Mouse (Mus musculus): ENCODE results near the gene Vmn1r232. TPM values are rescaled to one million over a fixed set of nuclear protein-coding genes. Genes with fewer than 3 reads are reported as not detected.

Gene Vmn1r232
- total RNA-seq (2023), result not detected

DNA sequence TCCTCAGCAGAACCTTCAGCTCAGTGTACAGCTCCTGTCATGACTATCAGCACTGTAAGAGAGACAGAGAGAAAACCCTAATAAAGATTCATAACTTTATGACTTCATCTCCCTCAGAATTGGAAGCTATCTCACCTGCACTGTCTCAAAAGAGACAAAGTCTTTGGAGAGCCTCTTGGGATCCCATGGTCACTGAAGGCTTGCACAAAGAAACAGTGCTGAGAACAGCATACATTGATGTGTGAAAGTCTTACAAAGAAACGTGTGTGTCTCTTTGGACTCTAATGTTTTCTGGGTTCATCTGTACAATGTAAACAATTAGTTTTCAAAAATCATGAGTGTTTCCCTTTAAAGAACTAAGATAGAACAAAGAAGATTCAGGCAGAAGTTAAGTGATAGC, at the start of gene Vmn1r232:
Vmn1r232 (minus strand) TSS at position 101 of the 400 bp plus-strand sequence.

DNA sequence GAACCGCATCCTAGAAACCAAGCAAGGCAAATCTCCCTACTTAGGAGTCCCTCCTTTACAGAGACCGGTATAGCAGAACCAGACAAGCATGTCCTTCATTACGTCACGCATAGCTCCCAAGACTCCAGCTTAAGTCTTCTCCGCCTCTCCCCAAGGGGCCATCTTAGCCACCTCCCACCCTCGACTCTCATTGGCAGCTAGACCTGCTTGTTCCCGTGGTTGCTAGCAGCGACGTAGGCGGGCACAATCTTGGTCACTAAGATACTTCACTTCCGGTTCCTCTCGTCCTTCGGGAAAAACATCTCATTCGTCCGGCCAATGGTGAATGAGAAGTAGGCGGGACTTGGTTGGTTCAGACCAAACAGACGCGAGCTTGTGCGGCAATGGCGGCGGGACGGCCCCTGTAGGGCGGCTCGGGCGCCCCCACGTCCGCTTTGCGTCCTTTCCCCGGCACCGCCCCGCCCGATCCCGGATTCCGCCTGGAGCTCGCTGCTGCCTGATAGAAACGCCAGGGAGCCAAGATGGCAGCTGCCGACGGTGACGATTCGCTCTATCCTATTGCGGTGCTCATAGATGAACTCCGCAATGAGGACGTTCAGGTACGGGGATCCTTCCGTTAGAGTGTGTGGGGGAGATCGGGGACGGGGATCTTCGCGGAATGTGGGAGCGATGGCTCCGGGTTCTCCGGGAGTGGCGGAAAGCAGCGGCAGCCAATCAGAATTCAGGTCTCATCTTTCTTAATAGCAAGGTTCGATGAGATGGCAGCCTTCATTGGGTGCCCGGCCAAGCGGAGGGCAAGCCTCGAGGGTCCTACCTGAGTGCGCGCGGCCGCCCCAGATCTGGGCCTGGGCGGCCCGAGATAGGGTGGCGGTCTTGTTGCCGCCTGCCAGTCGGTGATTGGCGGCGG, 25.7 kb upstream of the Vmn1r232 start, which contains the start of gene Ppp2r1a:
Ppp2r1a (plus strand) TSS at position 327 of the 907 bp plus-strand sequence.

DNA sequence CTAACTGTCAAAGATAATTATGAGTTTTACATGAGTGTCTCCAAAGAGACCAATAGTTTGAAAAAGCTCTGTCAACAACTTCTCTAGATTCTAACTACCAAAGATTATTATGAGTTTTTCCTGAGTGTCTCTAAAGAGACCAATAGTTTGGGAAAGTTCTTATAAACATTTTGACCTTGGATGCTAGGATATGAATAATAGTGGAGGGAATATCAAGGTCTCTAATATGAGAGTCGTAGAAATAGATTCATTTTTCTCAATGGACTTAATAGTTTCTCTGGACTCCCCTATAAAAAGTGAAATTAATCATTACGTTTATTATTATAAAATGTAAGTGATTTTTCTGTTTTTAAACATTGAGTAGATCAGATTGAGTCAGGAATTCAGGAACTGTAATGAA, 14.5 kb downstream of the Vmn1r232 start, which contains the start of gene Vmn1r231:
Vmn1r231 (minus strand) TSS at position 101 of the 400 bp plus-strand sequence.

Other genes with a start within 250 kb of the Vmn1r232 start
- gene Vmn1r226, start 236.9 kb downstream of the Vmn1r232 start, total RNA-seq (2023), result not detected
- gene Vmn1r227, start 189.9 kb downstream of the Vmn1r232 start, total RNA-seq (2023), result not detected
- not detected for gene Vmn1r228, start 133.6 kb downstream of the Vmn1r232 start, total RNA-seq (2023)
- under 1 TPM in 1 of 2 experiments, not detected in 1; 0.04 TPM for gene Vmn1r229, start 108.2 kb downstream of the Vmn1r232 start, total RNA-seq (2023)
- gene Vmn1r230, start 79.3 kb downstream of the Vmn1r232 start, total RNA-seq (2023), result not detected
- gene Vmn1r231, start 14.6 kb downstream of the Vmn1r232 start, total RNA-seq (2023), result not detected
- gene Ppp2r1a, start 25.6 kb upstream of the Vmn1r232 start, total RNA-seq (2023), result 100 to 1,000 TPM; 232 to 240 TPM
- not detected for gene Vmn1r233, start 76.8 kb upstream of the Vmn1r232 start, total RNA-seq (2023)
- 1 to 10 TPM; 6.3 to 7.5 TPM for gene Zfp160, start 89.2 kb upstream of the Vmn1r232 start, total RNA-seq (2023)